Mouse (Mus musculus): ENCODE data around the gene Gbp6. TPM values are rescaled to one million over a fixed set of nuclear protein-coding genes. Genes with fewer than 3 reads are reported as not detected.
"Not testable (repeated sequence)": the region's sequence is repeated elsewhere in the genome, so short reads cannot be mapped to it uniquely, and the experiment has no call there.

Gene Gbp6
- polyA plus RNA-seq (2012; rRNA removed) (0.58 and 1.1 TPM in 2 replicates), polyA plus RNA-seq (2014; fragmentation: Nextera tagmentation; extraction: Ambion mirVana) (1.0 and 1.7 TPM in 2 replicates)

DNA sequence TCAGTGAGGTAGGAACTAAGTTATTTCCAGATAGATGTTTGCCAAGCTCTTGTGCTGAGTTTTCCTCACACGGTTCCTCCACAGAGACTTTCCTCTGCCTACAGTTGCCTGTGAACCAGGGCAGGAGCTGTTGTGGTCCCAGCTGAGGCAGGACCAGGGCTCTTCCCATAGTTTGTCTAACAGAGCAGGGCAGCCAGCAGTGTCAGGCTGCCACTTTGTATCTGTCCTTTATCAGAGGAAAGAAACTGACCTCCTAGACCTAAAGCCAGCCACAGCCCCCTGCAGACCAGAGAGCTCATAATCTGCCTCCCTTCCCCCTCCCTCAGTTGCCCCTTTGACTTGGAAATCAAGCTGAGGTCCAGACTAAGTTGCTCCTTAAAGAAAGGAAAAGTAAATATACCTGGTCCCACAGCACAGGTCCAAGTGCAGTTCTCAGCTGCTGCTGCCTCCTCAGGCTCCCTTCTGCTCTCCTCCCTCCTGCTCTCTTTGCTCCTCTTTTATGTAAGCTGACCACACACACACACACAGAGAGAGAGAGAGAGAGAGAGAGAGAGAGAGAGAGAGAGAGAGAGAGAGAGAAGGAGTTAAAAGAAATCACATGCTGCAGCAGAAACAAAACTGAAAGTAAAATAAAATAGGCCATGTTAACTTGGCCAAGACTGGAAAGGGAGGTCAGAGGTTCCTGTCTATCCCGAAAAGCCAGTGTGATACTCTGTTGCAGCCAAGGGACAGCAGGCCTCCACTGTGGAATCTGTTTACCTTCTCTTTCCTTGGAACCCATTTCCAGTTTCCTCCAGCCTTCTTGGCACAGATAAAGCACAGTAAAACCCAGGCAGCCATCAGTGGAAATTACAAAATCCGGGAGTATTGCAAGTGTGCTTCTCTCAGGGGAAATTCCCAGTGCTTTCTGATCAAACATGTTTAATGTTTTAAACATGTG lies at the start of gene Gbp6, which contains the start of gene Gm43302:
Gene Gbp6 (minus strand): TSS at position 473 of the 940 bp plus-strand sequence.
Gene Gm43302 (minus strand): TSS at position 470 of the 940 bp plus-strand sequence.
- not testable (repeated sequence) for H3K27ac ChIP-seq; H3K9me3 ChIP-seq (ENCODE audit: control insufficient read depth, low read length); H3K4me1 ChIP-seq (replicated peaks; ENCODE audit: control insufficient read depth in 2 of 2, insufficient read depth in 2 of 2, low read length in 1 of 2); H3K9ac ChIP-seq (replicated peaks); DNase-seq (ENCODE audit: low read depth in 3 of 3, low spot score in 3 of 3); H3K27me3 ChIP-seq (ENCODE audit: control insufficient read depth, insufficient read depth, low read length); ATAC-seq (ENCODE audit: insufficient read depth); H3K36me3 ChIP-seq (replicated peaks; ENCODE audit: control insufficient read depth, insufficient read depth, low read depth); H3K4me3 ChIP-seq (ENCODE audit: insufficient read depth in 1 of 2, low read depth in 2 of 2, low read length in 2 of 2)
- peak within 1 kb of the TSS; percentile 15; the same call in 1 of the 2 replicates for H3K4me2 ChIP-seq (ENCODE audit: low read depth)
- WGBS (ENCODE audit: insufficient replicate concordance): 34% methylated on average over 3 of the region's 3 CpGs

DNA sequence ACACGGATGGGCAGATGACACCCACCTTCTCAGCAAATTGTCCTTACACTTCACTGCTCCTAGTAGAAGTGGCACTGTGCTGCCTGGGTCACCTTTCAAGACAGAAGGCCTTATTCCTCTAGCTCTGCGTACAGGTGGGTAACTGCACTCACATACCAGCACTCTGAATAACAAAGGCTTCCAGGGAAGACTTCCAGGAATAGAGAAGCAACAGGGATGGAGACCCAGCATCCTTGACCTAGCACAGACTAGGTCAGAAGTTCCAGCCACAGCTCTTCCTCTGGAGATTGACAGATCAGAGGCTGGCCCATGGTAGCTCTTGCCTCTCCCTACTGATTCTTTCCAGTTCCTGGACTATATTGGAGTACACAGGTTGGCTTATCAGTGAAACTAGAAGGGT lies 47.8 kb upstream of the Gbp6 start:
- 45% methylated on average over 2 of the region's 2 CpGs for WGBS (ENCODE audit: insufficient replicate concordance)
- H3K9me3 ChIP-seq (ENCODE audit: control insufficient read depth, low read length): no peaks in the 10 kb centered on the region
- no peaks in the 10 kb centered on the region for H3K4me1 ChIP-seq (replicated peaks; ENCODE audit: control insufficient read depth in 2 of 2, insufficient read depth in 2 of 2, low read length in 1 of 2)
- DNase-seq (ENCODE audit: low read depth in 3 of 3, low spot score in 3 of 3) (no peak), ATAC-seq (ENCODE audit: insufficient read depth) (no peak)
- no peaks in the 10 kb centered on the region for H3K36me3 ChIP-seq (replicated peaks; ENCODE audit: control insufficient read depth, insufficient read depth, low read depth)
- no peak overlapping the region for H3K4me2 ChIP-seq (ENCODE audit: low read depth)
- H3K27ac ChIP-seq: no peak overlapping the region
- TF ChIP-seq CTCF (IDR thresholded peaks at IDR 0.05; ENCODE audit: low read depth) (no peak), EP300 (IDR thresholded peaks at IDR 0.05; ENCODE audit: low read depth) (no peak)
- no peak overlapping the region for H3K9ac ChIP-seq (replicated peaks)
- H3K27me3 ChIP-seq (ENCODE audit: control insufficient read depth, insufficient read depth, low read length): no peaks in the 10 kb centered on the region
- H3K4me3 ChIP-seq (ENCODE audit: insufficient read depth in 1 of 2, low read depth in 2 of 2, low read length in 2 of 2): no peak overlapping the region

DNA sequence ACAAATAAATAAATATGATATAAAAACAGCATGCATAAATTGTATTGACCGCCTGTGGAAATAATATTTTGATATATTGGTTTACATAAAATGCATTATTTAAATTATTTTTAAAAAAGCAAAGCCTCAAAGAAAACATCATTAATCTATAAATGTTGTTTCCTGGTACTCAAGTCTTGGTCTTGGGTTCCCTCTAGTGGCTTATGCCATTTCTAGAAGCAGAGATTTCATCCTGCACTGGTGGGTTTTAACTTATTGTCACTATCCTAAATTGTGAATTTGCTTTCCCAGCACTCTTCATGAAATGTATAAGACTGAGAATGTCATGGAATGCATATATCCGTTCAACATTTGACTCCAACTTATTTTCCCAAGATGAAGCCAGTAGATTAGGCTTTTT lies 29.0 kb upstream of the Gbp6 start:
- Histone ChIP-seq H3K9me3 (ENCODE audit: control insufficient read depth, low read length) (no peaks in the 10 kb centered on the region), H3K9ac (replicated peaks) (no peak overlapping the region), H3K4me3 (ENCODE audit: insufficient read depth in 1 of 2, low read depth in 2 of 2, low read length in 2 of 2) (no peak overlapping the region), H3K4me2 (ENCODE audit: low read depth) (no peak overlapping the region), H3K4me1 (replicated peaks; ENCODE audit: control insufficient read depth in 2 of 2, insufficient read depth in 2 of 2, low read length in 1 of 2) (no peaks in the 10 kb centered on the region), H3K36me3 (replicated peaks; ENCODE audit: control insufficient read depth, insufficient read depth, low read depth) (no peaks in the 10 kb centered on the region), H3K27ac (no peak overlapping the region), H3K27me3 (ENCODE audit: control insufficient read depth, insufficient read depth, low read length) (no peaks in the 10 kb centered on the region)
- TF ChIP-seq EP300 (IDR thresholded peaks at IDR 0.05; ENCODE audit: low read depth): no peak
- TF ChIP-seq CTCF (IDR thresholded peaks at IDR 0.05; ENCODE audit: low read depth): no peak
- 42% methylated on average over 2 of the region's 2 CpGs for WGBS (ENCODE audit: insufficient replicate concordance)
- ATAC-seq (ENCODE audit: insufficient read depth): no peak
- no peak for DNase-seq (ENCODE audit: low read depth in 3 of 3, low spot score in 3 of 3)

DNA sequence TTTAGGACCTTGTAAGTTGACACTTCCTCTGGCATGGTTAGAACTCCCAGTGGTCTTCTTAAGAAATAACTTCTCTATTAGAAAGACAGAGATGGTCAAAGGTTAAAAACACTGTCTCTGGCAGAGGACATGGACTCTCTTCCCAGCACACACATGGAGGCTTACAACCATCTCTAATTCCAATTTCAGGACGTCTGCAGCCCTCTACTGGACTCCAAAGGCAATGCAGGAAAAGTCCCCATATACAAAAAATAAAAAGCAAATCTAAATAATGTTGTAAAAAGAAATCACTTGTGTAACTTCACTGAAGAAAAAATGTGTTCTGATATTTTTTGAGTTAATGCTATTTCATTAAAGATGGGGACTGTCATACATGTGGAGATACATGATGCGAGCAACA lies 17.4 kb upstream of the Gbp6 start:
- Histone ChIP-seq H3K27me3 (ENCODE audit: control insufficient read depth, insufficient read depth, low read length) (no peaks in the 10 kb centered on the region), H3K9ac (replicated peaks) (no peak overlapping the region), H3K4me3 (ENCODE audit: insufficient read depth in 1 of 2, low read depth in 2 of 2, low read length in 2 of 2) (no peak overlapping the region), H3K9me3 (ENCODE audit: control insufficient read depth, low read length) (no peaks in the 10 kb centered on the region), H3K36me3 (replicated peaks; ENCODE audit: control insufficient read depth, insufficient read depth, low read depth) (no peaks in the 10 kb centered on the region), H3K4me1 (replicated peaks; ENCODE audit: control insufficient read depth in 2 of 2, insufficient read depth in 2 of 2, low read length in 1 of 2) (no peaks in the 10 kb centered on the region), H3K4me2 (ENCODE audit: low read depth) (no peak overlapping the region), H3K27ac (no peak overlapping the region)
- WGBS (ENCODE audit: insufficient replicate concordance): 48% methylated on average over 2 of the region's 2 CpGs
- DNase-seq (ENCODE audit: low read depth in 3 of 3, low spot score in 3 of 3) (no peak), ATAC-seq (ENCODE audit: insufficient read depth) (no peak)
- TF ChIP-seq CTCF (IDR thresholded peaks at IDR 0.05; ENCODE audit: low read depth) (no peak), EP300 (IDR thresholded peaks at IDR 0.05; ENCODE audit: low read depth) (no peak)

DNA sequence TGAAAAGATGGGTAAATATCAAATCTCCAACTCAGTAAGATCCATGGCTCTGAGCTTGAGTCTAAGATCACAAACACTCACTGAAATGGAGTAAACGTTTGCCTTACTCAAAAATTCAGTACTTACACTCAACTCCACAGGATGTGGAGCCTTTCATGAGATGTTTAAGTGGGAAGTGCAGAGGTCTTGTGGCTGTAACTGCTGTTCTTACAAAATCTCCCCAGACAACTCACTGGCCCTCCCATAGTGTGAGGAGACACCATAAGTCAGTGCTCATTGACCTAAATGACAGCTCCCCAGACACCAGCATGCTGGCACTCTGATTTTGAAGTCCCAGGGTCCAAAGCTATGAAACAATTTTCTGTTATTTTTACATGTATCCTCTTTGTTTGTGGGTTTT lies 15.7 kb upstream of the Gbp6 start:
- H3K4me1 ChIP-seq (replicated peaks; ENCODE audit: control insufficient read depth in 2 of 2, insufficient read depth in 2 of 2, low read length in 1 of 2); DNase-seq (ENCODE audit: low read depth in 3 of 3, low spot score in 3 of 3); H3K4me2 ChIP-seq (ENCODE audit: low read depth); H3K9me3 ChIP-seq (ENCODE audit: control insufficient read depth, low read length); H3K27me3 ChIP-seq (ENCODE audit: control insufficient read depth, insufficient read depth, low read length); H3K4me3 ChIP-seq (ENCODE audit: insufficient read depth in 1 of 2, low read depth in 2 of 2, low read length in 2 of 2); H3K27ac ChIP-seq; H3K36me3 ChIP-seq (replicated peaks; ENCODE audit: control insufficient read depth, insufficient read depth, low read depth); H3K9ac ChIP-seq (replicated peaks); ATAC-seq (ENCODE audit: insufficient read depth): not testable (repeated sequence)
- 34% methylated on average over 1 of the region's 1 CpGs for WGBS (ENCODE audit: insufficient replicate concordance)

DNA sequence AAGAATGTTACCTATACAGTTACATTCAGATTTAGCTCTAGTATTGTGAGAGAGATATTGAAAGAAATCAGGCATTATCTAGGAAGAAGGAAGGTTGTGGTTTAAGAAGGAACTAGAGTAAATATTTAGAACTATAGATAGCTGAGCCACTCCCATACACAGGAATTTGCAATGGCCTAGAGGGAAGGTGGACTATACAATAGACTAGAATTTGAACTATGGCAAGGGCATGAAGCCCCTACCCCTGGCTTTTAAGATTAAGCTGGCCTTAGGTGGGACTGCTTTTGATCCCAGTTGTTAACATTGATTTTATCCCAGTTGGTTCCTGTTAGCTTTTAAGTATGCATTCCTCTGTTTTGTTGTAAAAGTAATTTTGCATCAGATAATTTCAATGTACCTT lies 13.4 kb upstream of the Gbp6 start:
- H3K9me3 ChIP-seq (ENCODE audit: control insufficient read depth, low read length); H3K4me1 ChIP-seq (replicated peaks; ENCODE audit: control insufficient read depth in 2 of 2, insufficient read depth in 2 of 2, low read length in 1 of 2); H3K9ac ChIP-seq (replicated peaks); H3K27ac ChIP-seq; H3K4me2 ChIP-seq (ENCODE audit: low read depth); H3K4me3 ChIP-seq (ENCODE audit: insufficient read depth in 1 of 2, low read depth in 2 of 2, low read length in 2 of 2); H3K27me3 ChIP-seq (ENCODE audit: control insufficient read depth, insufficient read depth, low read length); H3K36me3 ChIP-seq (replicated peaks; ENCODE audit: control insufficient read depth, insufficient read depth, low read depth); ATAC-seq (ENCODE audit: insufficient read depth); DNase-seq (ENCODE audit: low read depth in 3 of 3, low spot score in 3 of 3): not testable (repeated sequence)

Data from liver, embryonic 14.5 days (tissue).